Mouse (Mus musculus): ENCODE results near the gene Atp5j.

Atp5j gene

DNA sequence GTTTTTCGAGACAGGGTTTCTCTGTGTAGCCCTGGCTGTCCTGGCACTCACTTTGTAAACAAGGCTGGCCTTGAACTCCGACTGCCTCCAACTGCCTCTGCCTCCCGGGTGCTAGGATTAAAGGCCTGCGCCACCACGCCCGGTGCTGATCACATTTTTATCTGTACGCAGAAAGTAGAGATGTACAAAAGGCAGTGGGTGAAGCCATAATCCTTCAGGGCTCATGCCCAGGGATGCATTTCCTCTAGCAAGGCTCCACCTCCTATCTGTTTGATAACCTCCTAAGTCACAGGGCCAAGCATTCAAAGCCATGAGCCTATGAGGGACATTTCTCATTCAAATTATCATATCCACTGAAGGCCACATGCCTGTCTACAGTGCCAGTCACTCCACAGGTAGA, 27.6 kb downstream of the Atp5j start:
- no peak for DNase-seq (ENCODE audit: low spot score in 2 of 2)

DNA sequence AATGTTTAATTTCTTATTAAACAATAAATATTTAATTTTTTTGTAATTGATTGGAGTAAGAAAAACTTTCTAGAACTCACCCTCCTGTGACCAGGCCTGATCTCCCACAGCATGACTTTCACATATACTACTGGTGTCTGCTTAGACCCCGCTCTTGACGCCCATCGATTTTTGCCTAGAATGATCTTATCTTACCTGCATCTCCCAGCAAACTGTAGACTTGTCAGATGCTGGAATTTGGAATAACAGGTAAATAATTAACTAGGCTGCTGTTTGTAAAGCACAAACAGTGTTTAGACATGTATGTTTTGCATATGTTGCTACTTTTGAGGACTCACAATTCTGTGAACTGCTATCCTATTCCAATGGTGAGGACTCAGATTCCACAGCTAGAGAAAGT, 29.2 kb downstream of the Atp5j start:
- no peak for DNase-seq (ENCODE audit: low spot score in 2 of 2)

DNA sequence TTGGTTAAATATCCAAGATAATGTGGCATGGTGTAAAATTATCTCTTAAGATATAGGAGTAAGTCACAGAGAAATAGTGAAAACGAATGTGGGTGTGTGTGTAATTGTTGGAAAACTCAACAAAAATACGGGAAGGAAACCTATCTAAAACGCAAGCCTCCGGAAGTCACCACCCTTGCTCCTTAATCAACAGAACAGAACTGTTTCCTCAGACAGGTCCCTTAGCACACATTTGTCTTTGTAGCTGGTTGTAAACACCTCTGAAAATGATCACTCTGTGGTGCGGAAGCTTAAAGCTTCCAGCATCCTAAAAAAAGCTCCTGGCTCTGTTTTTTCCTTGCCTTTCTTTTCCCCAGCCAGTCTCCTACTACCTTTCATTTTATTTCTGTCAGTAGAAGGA, 30.6 kb downstream of the Atp5j start:
- no peak for DNase-seq (ENCODE audit: low spot score in 2 of 2)

DNA sequence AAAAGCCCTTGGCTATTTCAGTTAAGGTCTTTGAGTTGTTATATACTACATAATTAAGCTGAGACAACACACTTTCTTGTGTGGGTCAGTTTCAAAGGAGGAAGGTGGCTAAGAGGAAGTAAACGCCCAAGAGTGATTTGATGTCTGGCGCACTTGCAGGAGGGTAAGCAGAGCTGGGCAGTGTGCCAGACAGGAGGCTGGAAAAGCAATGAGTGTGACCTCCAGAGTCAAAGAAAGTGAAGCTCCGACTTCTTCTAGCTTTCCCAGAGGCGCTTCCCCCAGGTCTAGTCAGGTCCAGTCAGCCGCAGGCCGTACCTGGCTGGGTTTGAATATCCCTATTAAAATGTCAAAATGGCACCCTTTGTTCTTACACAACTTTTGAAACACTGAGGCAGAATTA, 33.2 kb downstream of the Atp5j start:
- DNase-seq (ENCODE audit: low spot score in 2 of 2), result no peak

DNA sequence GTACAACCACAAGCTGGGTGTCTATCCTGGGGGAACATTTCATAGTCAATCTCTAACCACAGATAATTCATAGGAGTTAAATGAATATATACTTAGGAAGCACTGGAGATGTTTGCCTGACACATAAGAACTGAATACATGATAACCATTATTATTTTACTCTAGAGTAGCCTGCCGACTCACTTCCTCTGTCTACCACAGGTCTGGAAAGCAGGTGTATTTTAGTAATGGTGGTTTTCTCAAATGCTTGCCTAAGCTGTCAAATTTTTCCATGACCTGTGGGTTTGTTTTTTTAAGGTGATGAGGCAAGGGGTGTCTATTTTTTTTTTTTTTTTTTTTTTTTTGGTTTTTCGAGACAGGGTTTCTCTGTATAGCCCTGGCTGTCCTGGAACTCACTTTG, 35.4 kb downstream of the Atp5j start:
- DNase-seq (ENCODE audit: low spot score in 2 of 2), result no peak

DNA sequence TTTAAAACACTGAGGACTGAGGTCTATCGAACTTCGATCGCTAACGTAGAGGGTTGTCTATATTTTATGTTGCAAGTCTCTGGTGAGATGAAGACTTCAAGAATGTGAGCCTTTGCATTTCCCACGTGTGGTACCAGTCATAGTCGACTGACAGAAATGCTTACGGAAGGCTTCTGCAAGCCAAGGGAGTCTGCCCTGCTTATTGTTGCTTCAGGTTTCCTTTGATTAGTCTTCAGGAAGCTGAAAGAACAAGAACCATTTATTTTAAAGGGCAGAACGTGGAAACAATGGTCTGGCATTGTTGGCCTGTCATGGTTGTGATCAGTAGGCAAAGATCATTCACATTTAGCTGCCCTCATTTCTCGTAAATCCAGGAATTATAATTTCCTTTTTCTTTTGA, 38.7 kb downstream of the Atp5j start:
- DNase-seq (ENCODE audit: low spot score in 2 of 2), result no peak

DNA sequence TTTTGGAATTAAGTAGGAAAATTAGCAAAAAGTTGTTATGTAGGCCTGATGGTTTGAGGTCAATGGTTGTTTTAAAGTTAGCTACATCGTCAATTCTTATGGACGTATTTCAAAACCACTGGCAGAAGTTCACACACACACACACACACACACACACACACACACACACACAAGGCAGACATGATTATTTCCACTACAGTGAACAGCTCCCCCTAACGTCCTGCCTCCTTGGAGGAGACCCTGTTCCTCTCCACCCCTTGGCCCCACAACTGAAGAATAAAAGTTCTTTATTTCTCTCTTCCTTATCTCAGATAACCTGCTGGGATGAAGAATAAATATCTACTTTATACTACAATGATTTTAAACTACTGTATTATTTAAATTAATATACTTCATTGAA, 40.1 kb downstream of the Atp5j start:
- DNase-seq (ENCODE audit: low spot score in 2 of 2), result no peak

DNA sequence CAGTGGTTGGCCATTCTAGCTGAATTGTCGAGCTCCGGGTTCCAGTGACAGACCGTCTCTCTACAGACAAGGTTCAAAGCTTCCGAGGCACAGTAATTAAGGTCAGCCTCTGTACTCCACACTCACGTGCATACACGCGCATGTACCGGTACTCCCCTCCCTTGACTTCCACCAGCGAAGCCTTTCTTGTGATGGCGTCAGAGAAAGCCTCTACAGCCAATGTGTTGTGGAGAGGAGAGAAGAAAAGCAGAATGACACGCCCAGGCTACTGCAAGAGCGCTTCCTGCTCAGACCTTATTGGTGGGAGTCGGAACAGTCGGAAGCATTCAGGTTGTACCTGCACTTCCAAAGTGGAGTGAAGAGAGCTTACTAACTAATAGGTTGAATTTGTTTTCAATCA, 42.0 kb downstream of the Atp5j start:
- no peak for DNase-seq (ENCODE audit: low spot score in 2 of 2)

DNA sequence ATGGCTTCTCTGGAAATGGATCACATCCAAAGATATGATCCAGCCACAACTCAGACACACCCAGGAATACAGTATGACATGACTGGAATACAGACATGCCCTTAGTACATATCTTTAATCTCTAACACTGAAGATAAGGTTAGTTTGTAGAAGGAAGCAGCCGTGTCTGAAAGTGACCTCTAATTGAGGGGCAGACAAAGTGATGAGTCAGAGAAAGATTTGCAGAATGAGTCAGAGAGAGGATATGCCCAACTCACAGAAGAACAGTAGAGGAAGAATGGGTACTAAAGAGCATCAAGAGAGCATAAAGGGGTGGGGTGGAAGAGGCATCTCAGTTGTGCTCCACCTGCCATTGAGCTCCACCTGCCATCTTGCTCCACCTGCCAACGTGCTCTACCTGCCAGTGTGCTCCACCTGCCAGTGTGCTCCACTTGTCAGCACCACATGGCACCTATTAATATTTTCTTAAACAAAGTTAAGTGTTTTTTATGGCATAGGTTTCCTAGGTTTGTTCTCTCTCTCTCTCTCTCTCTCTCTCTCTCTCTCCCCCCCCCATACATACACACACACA, 44.7 kb downstream of the Atp5j start:
- no peak for DNase-seq (ENCODE audit: low spot score in 2 of 2)

DNA sequence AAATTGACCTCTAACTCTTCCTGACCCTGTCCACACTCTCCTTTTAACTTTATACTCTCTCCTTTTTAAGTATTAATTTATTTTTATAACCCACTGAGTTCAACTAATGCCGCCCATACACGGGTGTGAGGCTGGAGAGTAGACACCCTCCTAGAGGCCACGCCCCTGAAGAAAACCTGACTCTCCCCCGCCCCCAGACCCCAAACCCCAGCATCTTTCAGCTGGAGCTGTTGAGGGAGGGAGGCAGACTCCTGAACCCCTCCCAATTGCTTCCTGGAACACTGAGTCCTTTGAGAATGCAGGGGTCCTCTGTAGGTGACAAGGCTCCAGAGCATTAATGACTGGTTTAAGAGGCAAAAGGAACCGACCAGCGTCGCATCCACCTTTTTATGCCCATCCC, 50.5 kb downstream of the Atp5j start:
- DNase-seq (ENCODE audit: low spot score in 2 of 2), result no peak

DNA sequence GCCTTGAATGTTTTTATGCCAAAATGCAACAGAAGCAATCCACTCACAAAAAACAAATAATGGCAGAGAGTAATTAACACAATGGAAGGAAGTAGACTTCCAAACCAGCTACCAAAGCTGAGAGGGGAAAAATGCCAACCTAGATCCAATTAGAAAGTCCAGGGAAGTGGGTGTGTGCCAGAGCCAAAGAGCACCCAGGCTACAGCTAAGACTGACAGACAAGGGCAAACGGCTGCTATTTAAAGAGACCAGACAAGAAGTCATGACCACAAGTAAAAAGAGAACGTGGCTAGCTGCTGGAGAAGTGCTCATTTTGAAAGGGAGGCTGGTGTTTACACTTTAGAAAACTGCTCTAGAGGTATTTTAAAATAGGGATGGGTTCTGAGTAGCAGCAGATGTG, 52.1 kb downstream of the Atp5j start:
- no peak for DNase-seq (ENCODE audit: low spot score in 2 of 2)

DNA sequence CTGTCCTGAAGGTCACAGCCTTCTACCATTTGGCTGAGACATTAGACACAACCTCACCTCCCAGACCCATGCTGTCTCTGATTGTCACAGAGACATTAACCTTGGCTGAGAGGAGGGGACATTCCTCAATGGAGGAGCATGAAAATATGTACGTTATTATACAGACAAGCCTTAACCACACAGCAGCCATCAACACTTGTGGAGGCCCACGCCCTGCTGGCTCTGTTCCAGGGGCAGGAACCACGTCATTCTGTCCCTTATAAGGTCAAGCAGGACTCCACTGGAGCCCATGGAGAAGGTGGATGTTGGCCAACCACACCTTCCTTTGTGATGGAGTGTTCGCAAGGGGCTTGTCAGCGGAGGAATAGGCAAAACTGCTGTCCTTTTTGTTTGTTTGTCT, 55.7 kb downstream of the Atp5j start:
- no peak for DNase-seq (ENCODE audit: low spot score in 2 of 2)

DNA sequence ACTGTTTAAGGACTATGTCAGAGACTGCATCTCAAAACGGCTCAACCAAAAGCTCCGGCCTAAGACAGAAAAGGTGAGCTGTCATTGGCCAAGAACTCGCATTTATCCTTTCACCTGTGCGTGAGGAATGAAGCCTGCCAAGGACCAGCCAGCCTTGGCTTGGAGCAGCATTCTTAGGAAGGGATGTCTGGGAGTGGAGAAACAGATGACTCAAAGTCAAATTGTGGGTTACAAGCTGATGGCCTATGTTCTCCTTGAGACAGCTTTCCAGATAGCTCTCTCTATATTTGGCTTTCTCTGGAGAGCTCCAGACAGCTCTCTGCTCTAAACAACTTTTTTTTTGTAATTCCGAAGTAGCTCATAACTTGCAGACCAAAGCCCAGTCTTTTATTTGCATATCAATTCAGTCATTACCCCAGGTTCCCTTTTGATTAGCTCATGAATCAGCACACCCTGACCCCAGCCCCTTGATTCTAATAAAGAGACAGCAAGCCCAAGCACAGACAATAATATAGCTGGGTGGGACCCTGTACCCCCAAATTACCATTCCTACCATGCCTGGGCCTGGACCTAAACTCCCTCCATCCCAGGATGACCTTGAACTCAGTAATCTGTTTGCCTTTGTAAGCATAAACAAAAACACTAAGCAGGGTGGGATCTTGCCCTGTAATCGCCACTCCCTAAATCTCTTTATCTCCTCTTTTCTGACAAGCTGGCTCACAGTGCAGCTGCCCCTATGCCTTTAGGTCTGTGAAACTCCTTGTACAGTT, 56.4 kb downstream of the Atp5j start:
- no peak for DNase-seq (ENCODE audit: low spot score in 2 of 2)

DNA sequence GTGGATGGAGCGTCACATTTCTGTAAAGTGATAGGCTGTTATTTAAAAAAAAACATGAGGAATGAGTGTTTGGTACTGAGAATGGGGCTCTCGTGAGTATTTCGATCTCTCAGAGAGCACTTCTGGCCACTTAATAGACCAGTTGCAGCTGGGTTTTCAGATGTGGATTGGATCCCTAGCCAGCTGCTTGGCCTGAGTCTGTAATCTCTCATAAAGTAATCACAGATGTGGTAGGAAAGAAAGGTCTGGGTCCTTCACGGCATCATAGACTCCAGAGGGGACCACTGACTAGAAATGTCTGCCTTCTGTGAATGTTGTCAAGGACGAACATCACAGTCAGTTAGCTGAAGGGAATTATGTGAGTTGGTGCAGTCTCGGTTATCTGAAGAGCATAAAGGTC, 57.0 kb downstream of the Atp5j start:
- DNase-seq (ENCODE audit: low spot score in 2 of 2), result no peak
